Mouse (Mus musculus) hindbrain, postnatal 0 days (tissue): Measurements from ENCODE around the gene Tmsb15a. TPM values are rescaled to one million over a fixed set of nuclear protein-coding genes. Genes with fewer than 3 reads are reported as not detected.
"Not testable (repeated sequence)": the region's sequence is repeated elsewhere in the genome, so short reads cannot be mapped to it uniquely, and the experiment has no call there.

Experiments used
- ATAC-seq: fragments of 200-750 bp; cut with Nextera tagmentation; 2 replicates; pipeline ENCODE4 v1.8.0; 2017; ENCODE audit warnings: mild to moderate bottlenecking, moderate TSS enrichment, moderate library complexity
- DNase-seq: peaks from one replicate; pipeline ENCODE4 v3.0.0-alpha.2; 2015; ENCODE audit warnings: low spot score
- H3K27ac ChIP-seq: fragments of 300-500 bp; sonication (generic); 2 replicates; pipeline ENCODE4 v1.5.1; 2014; ENCODE audit warnings: mild to moderate bottlenecking
- H3K27me3 ChIP-seq: fragments of 300-500 bp; sonication (generic); 2 replicates; pipeline ENCODE4 v1.6.1; 2014; ENCODE audit warnings: low read length, mixed read lengths; ENCODE audit not compliant: insufficient read depth
- H3K36me3 ChIP-seq: fragments of 300-500 bp; sonication (generic); 2 replicates; pipeline ENCODE4 v1.6.1; 2014; ENCODE audit warnings: low read length, mixed read lengths; ENCODE audit not compliant: insufficient read depth
- H3K4me1 ChIP-seq: fragments of 300-500 bp; sonication (generic); 2 replicates; pipeline ENCODE4 v1.6.1; 2014; ENCODE audit warnings: antibody characterized with exemption, low read length, mixed read lengths; ENCODE audit not compliant: insufficient read depth
- H3K4me2 ChIP-seq: fragments of 300-500 bp; sonication (generic); 2 replicates; pipeline ENCODE4 v1.6.1; 2014; ENCODE audit warnings: low read depth, mild to moderate bottlenecking, low read length, moderate library complexity, mixed read lengths
- H3K4me3 ChIP-seq: fragments of 300-500 bp; sonication (generic); 2 replicates; pipeline ENCODE4 v1.5.1; 2014; ENCODE audit warnings: low read length
- H3K9ac ChIP-seq: fragments of 300-500 bp; sonication (generic); replicated peaks from 2 replicates; pipeline ENCODE4 v1.6.1; 2014; ENCODE audit warnings: mild to moderate bottlenecking, low read length, moderate library complexity, mixed read lengths
- H3K9me3 ChIP-seq: fragments of 300-500 bp; sonication (generic); 2 replicates; pipeline ENCODE4 v1.6.1; 2016; ENCODE audit warnings: low read length, mixed read lengths
- CTCF ChIP-seq: IDR thresholded peaks from 2 replicates; pipeline ENCODE4 v1.5.1; 2016; ENCODE audit warnings: antibody characterized with exemption, control low read depth, low read depth
- WGBS: fragments of 180-500 bp; shearing (Covaris S2); extraction: QIAGEN DNeasy Blood & Tissue Kit; methylation state at CpG from one replicate; pipeline ENCODE4 v1.1.7; 2014; 5-methylcytosine and 5-hydroxymethylcytosine counted together
- polyA plus RNA-seq: library from polyadenylated mRNA; unstranded; fragments of >200 nt; fragmentation: Nextera tagmentation; extraction: Ambion mirVana; gene quantifications from 2 replicates; pipeline ENCODE4 v1.2.1, GENCODE M21; 2015
- total RNA-seq: library from RNA; depleted of rRNA; stranded (reverse); fragments of >200 nt; gene quantifications from 2 replicates; pipeline ENCODE4 v1.2.3, GENCODE M21; 2014; rRNA removed

The Tmsb15a gene
- total RNA-seq (not detected in 2 replicates), polyA plus RNA-seq (not detected in 2 replicates)

GRCm38 (mm10) chrX:135725161-135725560, at the start of gene Tmsb15a:
Gene Tmsb15a (minus strand): TSS chrX:135725261.
- Histone ChIP-seq H3K4me2 (no peak within 1 kb of the TSS), H3K27ac (no peak within 1 kb of the TSS), H3K9me3 (no peaks in the 10 kb centered on the region), H3K27me3 (no peaks in the 10 kb centered on the region), H3K36me3 (no peaks in the 10 kb centered on the region), H3K9ac (no peak within 1 kb of the TSS), H3K4me1 (no peaks in the 10 kb centered on the region), H3K4me3 (no peak within 1 kb of the TSS)
- WGBS, result 85% methylated on average over 10 of the region's 10 CpGs
- ATAC-seq (no peak), DNase-seq (no peak)
- TF ChIP-seq CTCF, result no peak

GRCm38 (mm10) chrX:135768565-135768964, 43.5 kb upstream of the Tmsb15a start:
- no peak for TF ChIP-seq CTCF
- Histone ChIP-seq H3K27me3 (no peaks in the 10 kb centered on the region), H3K4me2 (no peak overlapping the region), H3K9ac (no peak overlapping the region), H3K4me3 (no peak overlapping the region), H3K27ac (no peak overlapping the region), H3K36me3 (no peaks in the 10 kb centered on the region), H3K9me3 (no peaks in the 10 kb centered on the region), H3K4me1 (no peaks in the 10 kb centered on the region)
- no peak for ATAC-seq
- no peak for DNase-seq
- WGBS, result 79% methylated on average over 2 of the region's 2 CpGs

GRCm38 (mm10) chrX:135768043-135768548, 43.0 kb upstream of the Tmsb15a start:
- Histone ChIP-seq H3K9ac (no peak overlapping the region), H3K36me3 (no peaks in the 10 kb centered on the region), H3K9me3 (no peaks in the 10 kb centered on the region), H3K27ac (no peak overlapping the region), H3K4me2 (no peak overlapping the region), H3K27me3 (no peaks in the 10 kb centered on the region), H3K4me1 (no peaks in the 10 kb centered on the region), H3K4me3 (no peak overlapping the region)
- no peak for TF ChIP-seq CTCF
- ATAC-seq (no peak), DNase-seq (no peak)
- WGBS, result 80% methylated on average over 3 of the region's 3 CpGs

- TF ChIP-seq CTCF, result peak; percentile 64
- H3K36me3 ChIP-seq, result no peaks in the 10 kb centered on the region
- H3K4me1 ChIP-seq, result no peaks in the 10 kb centered on the region
- DNase-seq, result peak; percentile 40
- H3K9ac ChIP-seq, result no peak overlapping the region
- H3K4me2 ChIP-seq, result no peak overlapping the region
- no peak overlapping the region for H3K27ac ChIP-seq
- no peaks in the 10 kb centered on the region for H3K27me3 ChIP-seq
- H3K4me3 ChIP-seq, result no peak overlapping the region
- no peaks in the 10 kb centered on the region for H3K9me3 ChIP-seq
- no peak for ATAC-seq
Observed at GRCm38 (mm10) chrX:135761707-135762106, 36.6 kb upstream of the Tmsb15a start.

- Histone ChIP-seq H3K4me3 (no peak overlapping the region), H3K27ac (no peak overlapping the region), H3K9me3 (no peaks in the 10 kb centered on the region), H3K9ac (no peak overlapping the region), H3K36me3 (no peaks in the 10 kb centered on the region), H3K4me1 (no peaks in the 10 kb centered on the region), H3K4me2 (no peak overlapping the region), H3K27me3 (no peaks in the 10 kb centered on the region)
- 4% methylated on average over 2 of the region's 2 CpGs for WGBS
- DNase-seq (peak; percentile 81), ATAC-seq (peak; percentile 72; the same call in 1 of the 2 replicates)
- peak; percentile 75 for TF ChIP-seq CTCF
Observed at GRCm38 (mm10) chrX:135752832-135753231, 27.8 kb upstream of the Tmsb15a start.

GRCm38 (mm10) chrX:135745376-135745775, 20.3 kb upstream of the Tmsb15a start:
- ATAC-seq, DNase-seq, H3K36me3 ChIP-seq, H3K4me2 ChIP-seq, H3K9me3 ChIP-seq, H3K9ac ChIP-seq, H3K4me1 ChIP-seq, H3K27ac ChIP-seq, H3K27me3 ChIP-seq, H3K4me3 ChIP-seq: not testable (repeated sequence)
- WGBS, result 89% methylated on average over 3 of the region's 3 CpGs

GRCm38 (mm10) chrX:135743056-135743355, 17.9 kb upstream of the Tmsb15a start:
- no peak; the same call in 1 of the 2 replicates for ATAC-seq
- DNase-seq, result peak; percentile 30
- Histone ChIP-seq H3K4me3 (peak overlapping the region; percentile 52), H3K36me3 (no peaks in the 10 kb centered on the region), H3K4me1 (no peaks in the 10 kb centered on the region), H3K9ac (peak overlapping the region; percentile 56), H3K27me3 (no peaks in the 10 kb centered on the region), H3K4me2 (peak overlapping the region; percentile 53), H3K9me3 (no peaks in the 10 kb centered on the region), H3K27ac (peak overlapping the region; percentile 86)
- WGBS, result 36% methylated on average over 7 of the region's 7 CpGs
- peak; percentile 44 for TF ChIP-seq CTCF
